Mouse (Mus musculus) thymus, adult 2 months (tissue): Measurements from ENCODE around the gene Il34.

Experiments used
- CTCF ChIP-seq: fragments of 200-500 bp; IDR thresholded peaks from 2 replicates; pipeline ENCODE4 v1.5.1; 2012; ENCODE audit warnings: mild to moderate bottlenecking, control low read depth, low read length, moderate library complexity, borderline replicate concordance; ENCODE audit not compliant: control insufficient read depth, poor library complexity, insufficient read depth; ENCODE audit errors: extremely low read depth
- POLR2A ChIP-seq: fragments of 200-500 bp; IDR thresholded peaks from 2 replicates; pipeline ENCODE4 v1.6.1; 2012; ENCODE audit warnings: mild to moderate bottlenecking, low read length, control low read depth, moderate library complexity; ENCODE audit not compliant: control insufficient read depth, poor library complexity, insufficient read depth; ENCODE audit errors: extremely low read depth

- TF ChIP-seq CTCF = no peak
- TF ChIP-seq POLR2A = no peak
Observed at GRCm38 (mm10) chr8:110717131-110717530, 88.6 kb downstream of the Il34 start.
